Mouse (Mus musculus): ENCODE measurements around the gene Flt4. TPM values are rescaled to one million over a fixed set of nuclear protein-coding genes. Genes with fewer than 3 reads are reported as not detected.

Flt4 gene
- polyA plus RNA-seq, 1 experiment, result 0.01 TPM

DNA sequence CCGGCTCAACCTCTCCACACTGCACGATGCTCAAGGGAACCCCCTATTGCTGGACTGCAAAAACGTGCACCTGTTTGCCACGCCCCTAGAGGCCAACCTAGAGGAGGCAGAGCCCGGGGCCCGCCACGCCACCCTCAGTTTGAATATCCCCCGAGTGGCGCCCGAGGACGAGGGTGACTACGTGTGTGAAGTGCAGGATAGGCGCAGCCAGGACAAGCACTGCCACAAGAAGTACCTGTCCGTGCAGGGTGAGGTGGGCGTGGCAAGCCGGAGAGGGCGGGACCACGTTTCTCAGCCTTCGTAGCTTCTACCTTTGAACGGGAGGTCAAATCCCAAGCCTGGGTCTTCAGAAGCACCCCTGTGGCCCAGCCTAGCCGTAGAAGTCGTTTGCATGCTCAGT is 25.0 kb downstream of the Flt4 start:
- no peak overlapping the region for H3ac ChIP-seq (ENCODE audit: control insufficient read depth, insufficient read length)
- TF ChIP-seq REST (IDR thresholded peaks at IDR 0.05; ENCODE audit: insufficient read depth, insufficient read length) (no peak), USF1 (IDR thresholded peaks at IDR 0.05; ENCODE audit: low read depth) (no peak), POLR2AphosphoS2 (IDR thresholded peaks at IDR 0.05; ENCODE audit: insufficient read length, low read depth) (no peak), MYOG (IDR thresholded peaks at IDR 0.05; ENCODE audit: control insufficient read depth in 1 of 3, insufficient read depth in 1 of 3, insufficient read length in 2 of 3, low read depth in 2 of 3) (no peak)
- no peaks in the 10 kb centered on the region for H3K79me2 ChIP-seq (ENCODE audit: control insufficient read depth, insufficient read depth)
- H3K27me3 ChIP-seq (ENCODE audit: control insufficient read depth, insufficient read depth, insufficient read length), result peaks cover 36% of the 10 kb centered on the region
- H3K36me3 ChIP-seq (ENCODE audit: control insufficient read depth, insufficient read depth), result no peaks in the 10 kb centered on the region
- H3K4me2 ChIP-seq (ENCODE audit: low read depth), result no peak overlapping the region
- H3K4me3 ChIP-seq, result no peak overlapping the region

DNA sequence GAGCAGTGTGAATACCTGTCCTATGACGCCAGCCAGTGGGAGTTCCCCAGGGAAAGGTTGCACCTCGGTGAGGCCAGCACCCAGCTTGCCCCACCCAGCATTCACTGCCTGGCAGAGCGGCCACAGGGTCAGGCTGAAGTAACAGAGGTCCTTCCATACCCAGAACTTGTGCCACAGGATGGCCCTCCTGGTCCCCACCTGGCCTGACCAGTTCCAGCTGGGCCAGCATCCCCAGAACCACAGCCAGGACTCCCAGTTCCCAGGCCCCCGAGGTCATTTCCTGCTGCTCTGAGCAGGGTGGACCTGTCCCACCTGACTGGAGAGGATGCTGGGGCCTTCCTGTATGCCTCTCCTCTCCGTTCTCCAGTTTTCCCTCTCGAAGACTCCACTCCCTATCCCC is 26.6 kb downstream of the Flt4 start:
- Histone ChIP-seq H3K36me3 (ENCODE audit: control insufficient read depth, insufficient read depth) (no peaks in the 10 kb centered on the region), H3K79me2 (ENCODE audit: control insufficient read depth, insufficient read depth) (no peaks in the 10 kb centered on the region), H3ac (ENCODE audit: control insufficient read depth, insufficient read length) (no peak overlapping the region), H3K4me3 (no peak overlapping the region), H3K27me3 (ENCODE audit: control insufficient read depth, insufficient read depth, insufficient read length) (peaks cover 32% of the 10 kb centered on the region), H3K4me2 (ENCODE audit: low read depth) (no peak overlapping the region)
- TF ChIP-seq POLR2AphosphoS2 (IDR thresholded peaks at IDR 0.05; ENCODE audit: insufficient read length, low read depth) (no peak), REST (IDR thresholded peaks at IDR 0.05; ENCODE audit: insufficient read depth, insufficient read length) (no peak), USF1 (IDR thresholded peaks at IDR 0.05; ENCODE audit: low read depth) (no peak), CEBPB (IDR thresholded peaks at IDR 0.05; ENCODE audit: insufficient read depth, poor library complexity, severe bottlenecking) (no peak), SRF (IDR thresholded peaks at IDR 0.05; ENCODE audit: control insufficient read depth, insufficient read length, low read depth) (no peak), MAX (IDR thresholded peaks at IDR 0.05; ENCODE audit: low read depth) (no peak), E2F4 (IDR thresholded peaks at IDR 0.05; ENCODE audit: insufficient read depth) (no peak), POLR2A (IDR thresholded peaks at IDR 0.05; ENCODE audit: insufficient read length, low read depth) (no peak), TCF12 (IDR thresholded peaks at IDR 0.05; ENCODE audit: insufficient read depth, poor library complexity, severe bottlenecking) (no peak), TCF3 (IDR thresholded peaks at IDR 0.05; ENCODE audit: insufficient read length, low read depth) (no peak), MYOD1 (IDR thresholded peaks at IDR 0.05; ENCODE audit: control insufficient read depth in 1 of 3, insufficient read length in 2 of 3, low read depth in 2 of 3) (no peak), MYOG (IDR thresholded peaks at IDR 0.05; ENCODE audit: control insufficient read depth in 1 of 3, insufficient read depth in 1 of 3, insufficient read length in 2 of 3, low read depth in 2 of 3) (no peak)

DNA sequence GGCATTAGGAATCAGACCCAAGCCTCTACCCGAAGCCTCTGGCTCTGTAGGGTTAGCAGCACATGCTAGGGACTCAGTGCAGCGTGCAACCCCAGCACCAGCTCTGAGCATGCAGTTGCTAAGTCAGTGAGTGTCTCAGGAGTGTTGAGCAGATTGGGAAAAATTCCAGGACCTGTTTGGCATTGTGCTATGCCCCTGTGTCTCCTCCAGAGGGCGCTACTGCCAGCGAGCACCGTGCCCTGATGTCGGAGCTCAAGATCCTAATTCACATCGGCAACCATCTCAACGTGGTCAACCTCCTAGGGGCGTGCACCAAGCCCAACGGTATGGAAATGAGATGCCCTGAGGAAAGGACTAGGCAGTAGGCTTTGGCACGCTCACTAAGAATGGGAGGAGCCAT is 27.4 kb downstream of the Flt4 start:
- H3K36me3 ChIP-seq (ENCODE audit: control insufficient read depth, insufficient read depth), result no peaks in the 10 kb centered on the region
- no peaks in the 10 kb centered on the region for H3K79me2 ChIP-seq (ENCODE audit: control insufficient read depth, insufficient read depth)
- TF ChIP-seq TCF12 (IDR thresholded peaks at IDR 0.05; ENCODE audit: insufficient read depth, poor library complexity, severe bottlenecking) (no peak), POLR2AphosphoS2 (IDR thresholded peaks at IDR 0.05; ENCODE audit: insufficient read length, low read depth) (no peak), REST (IDR thresholded peaks at IDR 0.05; ENCODE audit: insufficient read depth, insufficient read length) (no peak), E2F4 (IDR thresholded peaks at IDR 0.05; ENCODE audit: insufficient read depth) (no peak), CEBPB (IDR thresholded peaks at IDR 0.05; ENCODE audit: insufficient read depth, poor library complexity, severe bottlenecking) (no peak), POLR2A (IDR thresholded peaks at IDR 0.05; ENCODE audit: insufficient read length, low read depth) (no peak), MAX (IDR thresholded peaks at IDR 0.05; ENCODE audit: low read depth) (no peak), USF1 (IDR thresholded peaks at IDR 0.05; ENCODE audit: low read depth) (no peak), MYOD1 (IDR thresholded peaks at IDR 0.05; ENCODE audit: control insufficient read depth in 1 of 3, insufficient read length in 2 of 3, low read depth in 2 of 3) (no peak), MYOG (IDR thresholded peaks at IDR 0.05; ENCODE audit: control insufficient read depth in 1 of 3, insufficient read depth in 1 of 3, insufficient read length in 2 of 3, low read depth in 2 of 3) (no peak), SRF (IDR thresholded peaks at IDR 0.05; ENCODE audit: control insufficient read depth, insufficient read length, low read depth) (no peak), TCF3 (IDR thresholded peaks at IDR 0.05; ENCODE audit: insufficient read length, low read depth) (no peak)
- no peak overlapping the region for H3K4me2 ChIP-seq (ENCODE audit: low read depth)
- no peak overlapping the region for H3ac ChIP-seq (ENCODE audit: control insufficient read depth, insufficient read length)
- H3K27me3 ChIP-seq (ENCODE audit: control insufficient read depth, insufficient read depth, insufficient read length), result peaks cover 30% of the 10 kb centered on the region
- H3K4me3 ChIP-seq, result no peak overlapping the region

DNA sequence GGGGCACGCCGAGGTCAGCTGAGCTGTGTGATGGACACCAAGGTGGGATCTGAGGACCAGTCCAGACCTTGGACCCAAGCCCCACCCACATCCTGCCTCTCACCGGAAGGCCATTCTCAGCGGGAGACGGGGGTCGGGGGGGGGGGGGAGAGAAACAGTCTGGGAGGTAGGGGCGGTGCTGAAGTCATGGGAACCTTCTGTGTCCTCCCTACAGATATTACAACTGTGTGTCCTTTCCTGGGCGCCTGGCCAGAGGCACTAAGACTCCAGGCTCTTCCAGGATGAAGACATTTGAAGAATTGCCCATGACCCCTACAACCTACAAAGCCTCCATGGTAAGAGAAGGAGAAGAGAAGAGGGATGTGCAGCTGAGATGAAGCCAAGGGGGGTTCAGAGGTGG is 36.6 kb downstream of the Flt4 start:
- H3K4me3 ChIP-seq, result no peak overlapping the region
- no peaks in the 10 kb centered on the region for H3K36me3 ChIP-seq (ENCODE audit: control insufficient read depth, insufficient read depth)
- H3K27me3 ChIP-seq (ENCODE audit: control insufficient read depth, insufficient read depth, insufficient read length), result peaks cover 7% of the 10 kb centered on the region
- no peak overlapping the region for H3K4me2 ChIP-seq (ENCODE audit: low read depth)
- TF ChIP-seq POLR2A (IDR thresholded peaks at IDR 0.05; ENCODE audit: insufficient read length, low read depth) (no peak), POLR2AphosphoS2 (IDR thresholded peaks at IDR 0.05; ENCODE audit: insufficient read length, low read depth) (no peak)
- no peak overlapping the region for H3ac ChIP-seq (ENCODE audit: control insufficient read depth, insufficient read length)
- no peaks in the 10 kb centered on the region for H3K79me2 ChIP-seq (ENCODE audit: control insufficient read depth, insufficient read depth)

GRCm38 (mm10) chr11:49650113-49650993 is 41.3 kb downstream of the Flt4 start:
- TF ChIP-seq MYOG (IDR thresholded peaks at IDR 0.05; ENCODE audit: control insufficient read depth in 1 of 3, insufficient read depth in 1 of 3, insufficient read length in 2 of 3, low read depth in 2 of 3) (no peak), TCF3 (IDR thresholded peaks at IDR 0.05; ENCODE audit: insufficient read length, low read depth) (no peak), MYOD1 (IDR thresholded peaks at IDR 0.05; ENCODE audit: control insufficient read depth in 1 of 3, insufficient read length in 2 of 3, low read depth in 2 of 3) (no peak), CEBPB (IDR thresholded peaks at IDR 0.05; ENCODE audit: insufficient read depth, poor library complexity, severe bottlenecking) (no peak), REST (IDR thresholded peaks at IDR 0.05; ENCODE audit: insufficient read depth, insufficient read length) (no peak), POLR2AphosphoS2 (IDR thresholded peaks at IDR 0.05; ENCODE audit: insufficient read length, low read depth) (no peak), USF1 (IDR thresholded peaks at IDR 0.05; ENCODE audit: low read depth) (no peak), TCF12 (IDR thresholded peaks at IDR 0.05; ENCODE audit: insufficient read depth, poor library complexity, severe bottlenecking) (no peak), MAX (IDR thresholded peaks at IDR 0.05; ENCODE audit: low read depth) (no peak), SRF (IDR thresholded peaks at IDR 0.05; ENCODE audit: control insufficient read depth, insufficient read length, low read depth) (no peak), E2F4 (IDR thresholded peaks at IDR 0.05; ENCODE audit: insufficient read depth) (no peak), POLR2A (IDR thresholded peaks at IDR 0.05; ENCODE audit: insufficient read length, low read depth) (no peak)
- Histone ChIP-seq H3K79me2 (ENCODE audit: control insufficient read depth, insufficient read depth) (no peaks in the 10 kb centered on the region), H3K36me3 (ENCODE audit: control insufficient read depth, insufficient read depth) (no peaks in the 10 kb centered on the region), H3ac (ENCODE audit: control insufficient read depth, insufficient read length) (no peak overlapping the region), H3K27me3 (ENCODE audit: control insufficient read depth, insufficient read depth, insufficient read length) (peaks cover 7% of the 10 kb centered on the region), H3K4me2 (ENCODE audit: low read depth) (peak overlapping the region; percentile 7), H3K4me3 (no peak overlapping the region)
